Mouse (Mus musculus): ENCODE measurements around the gene Cyp24a1. TPM values are rescaled to one million over a fixed set of nuclear protein-coding genes. Genes with fewer than 3 reads are reported as not detected.

Cyp24a1 gene
- polyA plus RNA-seq (2015; fragmentation: Nextera tagmentation; extraction: Ambion mirVana), result 0.10 TPM in 1 of 2 replicates, not detected in the other

GRCm38 (mm10) chr2:170497091-170497566, at the start of gene Cyp24a1:
TSS of gene Cyp24a1 (minus strand) at chr2:170497145.

GRCm38 (mm10) chr2:170496154-170496930, 603 bp downstream of the Cyp24a1 start, which contains the start of gene Pfdn4:
TSS of gene Pfdn4 (plus strand) at chr2:170496428.

Other genes starting within 250 kb of the Cyp24a1 start
- gene Bcas1, start 69.3 kb downstream of the Cyp24a1 start, polyA plus RNA-seq (2015; fragmentation: Nextera tagmentation; extraction: Ambion mirVana), result 0.55 and 1.3 TPM in 2 replicates
- gene Pfdn4, start 717 bp downstream of the Cyp24a1 start, polyA plus RNA-seq (2015; fragmentation: Nextera tagmentation; extraction: Ambion mirVana), result 107 and 186 TPM in 2 replicates
- not detected in 2 replicates for gene 4930470P17Rik, start 104.9 kb upstream of the Cyp24a1 start, polyA plus RNA-seq (2015; fragmentation: Nextera tagmentation; extraction: Ambion mirVana)
- 2.0 and 2.7 TPM in 2 replicates for gene Dok5, start 234.7 kb upstream of the Cyp24a1 start, polyA plus RNA-seq (2015; fragmentation: Nextera tagmentation; extraction: Ambion mirVana)

Data from adrenal gland, postnatal 0 days (tissue).